Mouse (Mus musculus): Measurements from ENCODE around the gene Siglece.

DNA sequence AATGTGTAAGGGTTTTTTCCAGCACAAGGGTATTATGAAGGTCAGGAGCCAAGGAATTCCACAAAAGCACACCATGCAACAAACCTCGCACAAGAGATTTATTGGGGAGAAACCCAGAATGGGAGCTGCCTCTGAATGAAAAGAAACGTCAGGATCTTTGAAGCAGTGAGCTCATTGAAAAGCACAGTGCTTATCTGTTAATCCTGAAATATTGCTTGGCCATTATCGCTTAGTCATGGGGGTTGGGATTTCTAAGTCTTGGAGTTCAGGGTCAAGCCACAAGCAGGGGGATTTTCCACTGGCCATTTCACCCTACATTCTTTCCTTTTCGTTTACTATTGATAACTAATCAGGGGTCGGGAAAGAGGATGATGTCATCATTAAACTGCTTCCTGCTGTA is 58.1 kb downstream of the Siglece start:
- no peak for TF ChIP-seq CTCF (IDR thresholded peaks at IDR 0.05; ENCODE audit: control insufficient read depth, insufficient read depth, insufficient replicate concordance, low read depth, low read length)
- no peak for TF ChIP-seq POLR2A (IDR thresholded peaks at IDR 0.05; ENCODE audit: control insufficient read depth, low read depth, low read length)

All from testis, adult 2 months (tissue).